Mouse (Mus musculus) urinary bladder, adult 18-20 months (tissue): ENCODE data around the gene Yrdc.
A peak's percentile ranks its signal among the peaks of the same experiment; 100 is the strongest.

Experiments
- DNase-seq, 2 experiments: peaks; one replicate each; pipeline ENCODE4 v3.0.0; 2022; ENCODE audit warnings: low spot score in 2 of 2, mixed read lengths in 2 of 2

Yrdc gene

GRCm38 (mm10) chr4:124850261-124850913 lies at the start of gene Yrdc:
Gene Yrdc (plus strand): TSS chr4:124850679.
- peak; percentile 89 to 92 for DNase-seq

- peak; percentile 64 to 77 for DNase-seq
Observed at GRCm38 (mm10) chr4:124801552-124802308, 48.7 kb upstream of the Yrdc start, which contains the start of gene Mtf1. Gene Mtf1 (plus strand): TSS chr4:124802104.

GRCm38 (mm10) chr4:124802309-124803260 lies 47.9 kb upstream of the Yrdc start:
- DNase-seq: peak; percentile 90 to 96

- DNase-seq: no peak
Observed at GRCm38 (mm10) chr4:124803406-124803805, 47.1 kb upstream of the Yrdc start.

GRCm38 (mm10) chr4:124808511-124808910 lies 42.0 kb upstream of the Yrdc start:
- DNase-seq: no peak

- no peak for DNase-seq
Observed at GRCm38 (mm10) chr4:124809136-124809883, 41.2 kb upstream of the Yrdc start.

GRCm38 (mm10) chr4:124810056-124810455 lies 40.4 kb upstream of the Yrdc start:
- DNase-seq: no peak

GRCm38 (mm10) chr4:124811347-124811975 lies 39.0 kb upstream of the Yrdc start:
- no peak for DNase-seq

GRCm38 (mm10) chr4:124815901-124816300 lies 34.6 kb upstream of the Yrdc start:
- no peak for DNase-seq

GRCm38 (mm10) chr4:124817803-124818202 lies 32.7 kb upstream of the Yrdc start:
- peak; percentile 11 to 14 for DNase-seq

GRCm38 (mm10) chr4:124818832-124819231 lies 31.6 kb upstream of the Yrdc start:
- no peak for DNase-seq

GRCm38 (mm10) chr4:124824967-124825366 lies 25.5 kb upstream of the Yrdc start:
- no peak for DNase-seq

- no peak for DNase-seq
Observed at GRCm38 (mm10) chr4:124825371-124825965, 25.0 kb upstream of the Yrdc start.

GRCm38 (mm10) chr4:124829671-124830070 lies 20.8 kb upstream of the Yrdc start:
- DNase-seq: no peak

- DNase-seq: no peak
Observed at GRCm38 (mm10) chr4:124832796-124833195, 17.7 kb upstream of the Yrdc start.

GRCm38 (mm10) chr4:124838035-124838700 lies 12.3 kb upstream of the Yrdc start:
- no peak for DNase-seq

GRCm38 (mm10) chr4:124840998-124841397 lies 9.5 kb upstream of the Yrdc start:
- DNase-seq: no peak

GRCm38 (mm10) chr4:124843493-124843892 lies 7.0 kb upstream of the Yrdc start:
- no peak for DNase-seq

GRCm38 (mm10) chr4:124847573-124847972 lies 2.9 kb upstream of the Yrdc start:
- DNase-seq: peak; percentile 49 to 71
